Mouse (Mus musculus) heart, postnatal 0 days (tissue): ENCODE measurements around the gene Plb1.

Experiments
- CTCF ChIP-seq: IDR thresholded peaks from 2 replicates; pipeline ENCODE4 v1.5.1; 2016; ENCODE audit warnings: antibody characterized with exemption, control low read depth, low read depth
- EP300 ChIP-seq: IDR thresholded peaks from 2 replicates; pipeline ENCODE4 v1.6.1; 2016; ENCODE audit warnings: antibody characterized with exemption, low read depth

GRCm38 (mm10) chr5:32307106-32307505 is 74.6 kb downstream of the Plb1 start:
- TF ChIP-seq CTCF = no peak
- TF ChIP-seq EP300 = no peak
